Mouse (Mus musculus): Measurements from ENCODE around the gene Mn1.

- TF ChIP-seq POLR2A (IDR thresholded peaks at IDR 0.05; ENCODE audit: extremely low read depth, insufficient read depth, low read length) (no peak), CTCF (IDR thresholded peaks at IDR 0.05; ENCODE audit: low read depth, low read length) (no peak)
These were observed 29.5 kb downstream of the Mn1 start for GRCm38 (mm10) chr5:111446652-111447051.
